Mouse (Mus musculus) megakaryocyte, embryonic 14.5 days (primary cell): ENCODE measurements around the gene Ms4a4b. TPM values are rescaled to one million over a fixed set of nuclear protein-coding genes. Genes with fewer than 3 reads are reported as not detected.
"Not testable (repeated sequence)": the region's sequence is repeated elsewhere in the genome, so short reads cannot be mapped to it uniquely, and the experiment has no call there.

ENCODE experiments used
- H3K27me3 ChIP-seq: replicated peaks from 2 replicates; pipeline ENCODE3; 2012; ENCODE audit warnings: inconsistent platforms
- H3K36me3 ChIP-seq: replicated peaks from 2 replicates; pipeline ENCODE3; 2012; ENCODE audit warnings: low read length, inconsistent platforms, mixed read lengths
- H3K4me1 ChIP-seq: 2 replicates; pipeline ENCODE4 v1.6.1; 2012; ENCODE audit warnings: inconsistent platforms
- H3K4me3 ChIP-seq: replicated peaks from 2 replicates; pipeline ENCODE3; 2012; ENCODE audit warnings: moderate library complexity, mild to moderate bottlenecking, inconsistent platforms
- H3K9me3 ChIP-seq: 2 replicates; pipeline ENCODE4 v1.6.1; 2012; ENCODE audit warnings: inconsistent platforms
- FLI1 ChIP-seq: IDR thresholded peaks from 2 replicates; pipeline ENCODE4 v1.6.1; 2012; ENCODE audit warnings: low read length, inconsistent platforms, mixed read lengths
- GATA1 ChIP-seq: IDR thresholded peaks from 3 replicates; pipeline ENCODE4 v1.6.1; 2012; ENCODE audit warnings: mixed read lengths, low read length, inconsistent platforms, borderline replicate concordance
- polyA plus RNA-seq: library from polyadenylated mRNA; stranded (reverse); fragments of >175 nt; gene quantifications from 2 replicates; pipeline ENCODE4 v1.2.3, GENCODE M21; 2012; ENCODE audit warnings: low replicate concordance; ENCODE audit not compliant: insufficient read depth

Gene Ms4a4b
- polyA plus RNA-seq, 1 experiment = 0.38 TPM

- no peaks in the 10 kb centered on the region for H3K9me3 ChIP-seq
- no peaks in the 10 kb centered on the region for H3K27me3 ChIP-seq
- no peaks in the 10 kb centered on the region for H3K36me3 ChIP-seq
- H3K4me3 ChIP-seq = no peak overlapping the region
- no peak for TF ChIP-seq FLI1
- no peak for TF ChIP-seq GATA1
- no peaks in the 10 kb centered on the region for H3K4me1 ChIP-seq
These were observed 41.0 kb downstream of the Ms4a4b start for GRCm38 (mm10) chr19:11484388-11484787.

DNA sequence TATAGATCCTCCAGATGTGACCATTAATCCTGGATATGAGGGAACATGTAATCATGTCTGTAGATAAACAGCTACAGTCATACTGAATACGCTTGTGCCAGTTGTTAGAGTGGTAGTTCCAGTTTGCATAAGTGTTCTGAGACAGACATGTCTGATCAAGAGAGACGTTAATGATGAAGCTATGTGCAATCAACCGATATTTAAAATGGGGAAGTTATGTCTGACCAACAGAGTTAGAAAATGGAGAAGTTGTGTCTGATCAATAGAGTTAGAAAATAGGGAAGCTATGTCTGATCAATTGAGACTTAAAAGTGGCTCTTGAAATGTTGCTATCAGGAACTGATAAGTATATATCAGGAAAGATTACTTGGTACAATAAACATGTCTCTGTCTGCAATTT is 41.9 kb downstream of the Ms4a4b start:
- H3K4me3 ChIP-seq = no peak overlapping the region

DNA sequence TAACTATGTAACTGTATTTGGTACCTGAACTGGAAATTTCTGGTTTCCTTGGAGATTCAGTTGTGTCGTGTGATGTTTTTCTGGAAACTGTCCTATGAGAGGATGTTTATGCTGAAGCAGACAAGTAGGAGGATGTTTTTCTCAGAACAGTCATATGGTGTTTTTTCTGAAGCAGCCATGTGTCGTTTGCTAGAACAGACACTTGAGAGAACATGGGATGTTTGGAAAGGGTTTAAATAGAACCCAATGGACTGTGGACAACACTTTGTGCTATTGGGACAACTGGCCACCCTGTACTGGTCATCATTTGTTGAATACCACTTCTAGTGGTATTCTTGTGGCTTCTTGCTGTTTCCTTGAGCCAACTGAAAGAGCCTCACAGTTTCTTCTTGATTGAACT is 42.4 kb downstream of the Ms4a4b start, which contains the start of gene Gm8369:
TSS of gene Gm8369 (plus strand) at position 193 of the 400 bp plus-strand sequence.
- H3K4me1 ChIP-seq = no peaks in the 10 kb centered on the region
- H3K27me3 ChIP-seq = no peaks in the 10 kb centered on the region
- H3K36me3 ChIP-seq = no peaks in the 10 kb centered on the region
- H3K9me3 ChIP-seq = no peaks in the 10 kb centered on the region
- no peak within 1 kb of the TSS for H3K4me3 ChIP-seq
- TF ChIP-seq FLI1 = no peak
- no peak for TF ChIP-seq GATA1

More for the DNA sequence above, 41.9 kb downstream of the Ms4a4b start:
- TF ChIP-seq GATA1 (no peak), FLI1 (no peak)
- Histone ChIP-seq H3K9me3 (no peaks in the 10 kb centered on the region), H3K27me3 (no peaks in the 10 kb centered on the region), H3K36me3 (no peaks in the 10 kb centered on the region), H3K4me1 (no peaks in the 10 kb centered on the region)

- no peaks in the 10 kb centered on the region for H3K4me1 ChIP-seq
- no peaks in the 10 kb centered on the region for H3K27me3 ChIP-seq
- no peaks in the 10 kb centered on the region for H3K9me3 ChIP-seq
- TF ChIP-seq FLI1 (no peak), GATA1 (no peak)
- no peak overlapping the region for H3K4me3 ChIP-seq
- no peaks in the 10 kb centered on the region for H3K36me3 ChIP-seq
These were observed 43.2 kb downstream of the Ms4a4b start for GRCm38 (mm10) chr19:11486599-11486998.

- Histone ChIP-seq H3K4me1 (no peaks in the 10 kb centered on the region), H3K27me3 (no peaks in the 10 kb centered on the region), H3K9me3 (no peaks in the 10 kb centered on the region), H3K4me3 (no peak overlapping the region), H3K36me3 (no peaks in the 10 kb centered on the region)
- TF ChIP-seq GATA1 (no peak), FLI1 (no peak)
These were observed 48.2 kb downstream of the Ms4a4b start for GRCm38 (mm10) chr19:11491406-11492189.

DNA sequence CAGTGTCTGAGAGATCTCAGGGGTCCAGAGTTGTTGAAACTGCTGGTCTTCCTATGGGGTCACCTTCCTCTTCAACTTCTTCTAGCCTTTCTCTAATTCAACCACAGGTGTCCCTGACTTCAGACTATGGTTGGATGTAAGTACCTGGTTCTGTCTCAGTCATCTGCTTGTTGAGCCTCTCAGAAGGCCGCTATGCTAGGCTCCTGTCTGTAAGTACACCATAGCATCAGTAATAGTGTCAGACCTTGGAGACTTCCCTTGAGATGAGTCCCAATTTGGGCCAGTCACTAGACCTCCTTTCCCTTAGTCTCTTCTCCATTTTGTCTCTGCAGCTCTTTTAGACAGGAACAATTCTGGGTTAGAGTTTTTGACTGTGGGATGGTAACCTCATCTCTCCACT is 49.3 kb downstream of the Ms4a4b start:
- no peak overlapping the region for H3K4me3 ChIP-seq
- no peaks in the 10 kb centered on the region for H3K27me3 ChIP-seq
- H3K9me3 ChIP-seq = no peaks in the 10 kb centered on the region
- H3K4me1 ChIP-seq = no peaks in the 10 kb centered on the region
- H3K36me3 ChIP-seq = no peaks in the 10 kb centered on the region
- TF ChIP-seq GATA1 = no peak
- TF ChIP-seq FLI1 = no peak

- Histone ChIP-seq H3K4me3 (no peak overlapping the region), H3K36me3 (no peaks in the 10 kb centered on the region), H3K4me1 (no peaks in the 10 kb centered on the region), H3K27me3 (no peaks in the 10 kb centered on the region), H3K9me3 (no peaks in the 10 kb centered on the region)
- TF ChIP-seq FLI1 (no peak), GATA1 (no peak)
These were observed 51.2 kb downstream of the Ms4a4b start for GRCm38 (mm10) chr19:11494519-11494918.

DNA sequence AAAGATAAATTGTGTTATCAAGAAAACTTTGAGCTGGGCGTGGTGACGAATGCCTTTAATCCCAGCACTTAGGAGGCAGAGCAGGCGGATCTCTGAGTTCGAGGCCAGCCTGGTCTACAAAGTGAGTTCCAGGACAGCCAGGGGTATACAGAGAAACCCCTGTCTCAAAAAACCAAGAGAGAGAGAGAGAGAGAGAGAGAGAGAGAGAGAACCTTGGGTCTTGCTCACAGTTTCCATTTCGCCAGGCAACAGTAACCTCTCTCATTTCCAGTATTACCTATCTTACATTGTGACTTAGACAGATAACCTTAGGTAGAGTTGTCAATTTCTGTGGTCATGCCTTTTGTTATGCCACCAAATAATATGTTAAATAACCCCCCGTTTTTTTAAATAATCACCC is 53.0 kb downstream of the Ms4a4b start:
- no peaks in the 10 kb centered on the region for H3K4me1 ChIP-seq
- H3K9me3 ChIP-seq = no peaks in the 10 kb centered on the region
- no peak overlapping the region for H3K4me3 ChIP-seq
- TF ChIP-seq FLI1 (no peak), GATA1 (no peak)
- no peaks in the 10 kb centered on the region for H3K27me3 ChIP-seq
- no peaks in the 10 kb centered on the region for H3K36me3 ChIP-seq

DNA sequence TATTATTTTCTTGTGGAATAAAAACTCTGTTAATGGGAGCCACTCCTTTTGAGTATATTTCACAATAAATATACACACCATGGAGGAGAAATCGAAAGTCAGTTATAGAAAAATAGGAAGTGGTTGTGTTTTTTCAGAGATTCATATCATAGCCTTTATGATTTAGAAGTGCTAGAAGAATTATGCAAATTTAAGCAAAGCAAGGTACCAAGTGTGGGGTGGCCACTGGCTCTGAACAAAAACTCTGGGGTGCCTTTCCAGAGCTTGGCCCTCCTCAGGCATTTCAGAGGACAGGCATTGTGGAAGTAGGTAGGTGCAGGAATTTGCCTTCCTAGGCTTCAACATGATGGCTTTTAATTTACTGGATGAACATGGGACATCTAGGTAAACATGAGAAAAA is 53.9 kb downstream of the Ms4a4b start:
- H3K4me1 ChIP-seq, H3K27me3 ChIP-seq, H3K36me3 ChIP-seq, H3K4me3 ChIP-seq, H3K9me3 ChIP-seq: not testable (repeated sequence)

- Histone ChIP-seq H3K4me3 (no peak overlapping the region), H3K27me3 (no peaks in the 10 kb centered on the region), H3K36me3 (no peaks in the 10 kb centered on the region), H3K9me3 (no peaks in the 10 kb centered on the region), H3K4me1 (no peaks in the 10 kb centered on the region)
- TF ChIP-seq GATA1 (no peak), FLI1 (no peak)
These were observed 57.4 kb downstream of the Ms4a4b start for GRCm38 (mm10) chr19:11500796-11501195.
